Mouse (Mus musculus): ENCODE measurements around the gene Ltb. TPM values are rescaled to one million over a fixed set of nuclear protein-coding genes. Genes with fewer than 3 reads are reported as not detected.

The Ltb gene
- polyA plus RNA-seq, 1 experiment: 0.05 TPM

GRCm38 (mm10) chr17:35204494-35205379 lies 10.5 kb downstream of the Ltb start, which contains the start of gene Lta:
Lta (minus strand) TSS chr17:35205351.
- Histone ChIP-seq H3K36me3 (ENCODE audit: control insufficient read depth, insufficient read depth) (no peaks in the 10 kb centered on the region), H3ac (ENCODE audit: control insufficient read depth, insufficient read length) (no peak within 1 kb of the TSS), H3K4me3 (no peak within 1 kb of the TSS), H3K79me2 (ENCODE audit: control insufficient read depth, insufficient read depth) (no peaks in the 10 kb centered on the region), H3K4me2 (ENCODE audit: low read depth) (no peak within 1 kb of the TSS), H3K27me3 (ENCODE audit: control insufficient read depth, insufficient read depth, insufficient read length) (no peaks in the 10 kb centered on the region)
- TF ChIP-seq MAX (IDR thresholded peaks at IDR 0.05; ENCODE audit: low read depth) (no peak), TCF3 (IDR thresholded peaks at IDR 0.05; ENCODE audit: insufficient read length, low read depth) (no peak), SRF (IDR thresholded peaks at IDR 0.05; ENCODE audit: control insufficient read depth, insufficient read length, low read depth) (no peak), POLR2A (IDR thresholded peaks at IDR 0.05; ENCODE audit: insufficient read length, low read depth) (no peak), REST (IDR thresholded peaks at IDR 0.05; ENCODE audit: insufficient read depth, insufficient read length) (no peak), POLR2AphosphoS2 (IDR thresholded peaks at IDR 0.05; ENCODE audit: insufficient read length, low read depth) (no peak), TCF12 (IDR thresholded peaks at IDR 0.05; ENCODE audit: insufficient read depth, poor library complexity, severe bottlenecking) (no peak), E2F4 (IDR thresholded peaks at IDR 0.05; ENCODE audit: insufficient read depth) (no peak), USF1 (IDR thresholded peaks at IDR 0.05; ENCODE audit: low read depth) (no peak), CEBPB (IDR thresholded peaks at IDR 0.05; ENCODE audit: insufficient read depth, poor library complexity, severe bottlenecking) (no peak), MYOD1 (IDR thresholded peaks at IDR 0.05; ENCODE audit: control insufficient read depth in 1 of 3, insufficient read length in 2 of 3, low read depth in 2 of 3) (no peak), MYOG (IDR thresholded peaks at IDR 0.05; ENCODE audit: control insufficient read depth in 1 of 3, insufficient read depth in 1 of 3, insufficient read length in 2 of 3, low read depth in 2 of 3) (no peak)

DNA sequence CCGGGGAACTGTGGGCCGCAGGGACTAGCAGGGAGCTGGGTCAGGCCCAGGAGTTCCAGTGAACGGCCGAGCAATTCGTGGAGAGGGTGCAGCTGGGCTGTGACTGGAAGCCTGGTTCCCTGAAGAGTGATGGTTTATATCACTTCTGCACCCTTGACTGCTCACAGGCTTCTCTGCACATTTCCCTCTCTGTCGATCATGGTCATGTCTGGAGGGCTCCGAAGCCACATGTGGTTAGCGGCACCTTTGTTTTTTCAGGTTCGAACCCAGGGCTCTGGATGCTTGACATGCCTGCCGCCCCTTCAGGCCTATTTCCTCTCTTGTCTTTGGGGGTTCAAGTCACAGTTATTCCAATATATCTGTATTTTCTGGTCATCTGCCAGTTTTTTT lies 11.1 kb downstream of the Ltb start:
- H3K4me2 ChIP-seq (ENCODE audit: low read depth): no peak overlapping the region
- H3ac ChIP-seq (ENCODE audit: control insufficient read depth, insufficient read length): no peak overlapping the region
- TF ChIP-seq USF1 (IDR thresholded peaks at IDR 0.05; ENCODE audit: low read depth) (no peak), MAX (IDR thresholded peaks at IDR 0.05; ENCODE audit: low read depth) (no peak), E2F4 (IDR thresholded peaks at IDR 0.05; ENCODE audit: insufficient read depth) (no peak), TCF3 (IDR thresholded peaks at IDR 0.05; ENCODE audit: insufficient read length, low read depth) (no peak), MYOD1 (IDR thresholded peaks at IDR 0.05; ENCODE audit: control insufficient read depth in 1 of 3, insufficient read length in 2 of 3, low read depth in 2 of 3) (no peak)
- no peaks in the 10 kb centered on the region for H3K36me3 ChIP-seq (ENCODE audit: control insufficient read depth, insufficient read depth)
- no peaks in the 10 kb centered on the region for H3K27me3 ChIP-seq (ENCODE audit: control insufficient read depth, insufficient read depth, insufficient read length)
- H3K79me2 ChIP-seq (ENCODE audit: control insufficient read depth, insufficient read depth): no peaks in the 10 kb centered on the region
- H3K4me3 ChIP-seq: no peak overlapping the region

GRCm38 (mm10) chr17:35209785-35210535 lies 15.7 kb downstream of the Ltb start:
- H3K4me2 ChIP-seq (ENCODE audit: low read depth): no peak overlapping the region
- no peak overlapping the region for H3ac ChIP-seq (ENCODE audit: control insufficient read depth, insufficient read length)
- H3K4me3 ChIP-seq: no peak overlapping the region
- H3K27me3 ChIP-seq (ENCODE audit: control insufficient read depth, insufficient read depth, insufficient read length): no peaks in the 10 kb centered on the region
- H3K79me2 ChIP-seq (ENCODE audit: control insufficient read depth, insufficient read depth): no peaks in the 10 kb centered on the region
- TF ChIP-seq MYOG (IDR thresholded peaks at IDR 0.05; ENCODE audit: control insufficient read depth in 1 of 3, insufficient read depth in 1 of 3, insufficient read length in 2 of 3, low read depth in 2 of 3) (no peak), CEBPB (IDR thresholded peaks at IDR 0.05; ENCODE audit: insufficient read depth, poor library complexity, severe bottlenecking) (no peak), TCF3 (IDR thresholded peaks at IDR 0.05; ENCODE audit: insufficient read length, low read depth) (no peak), REST (IDR thresholded peaks at IDR 0.05; ENCODE audit: insufficient read depth, insufficient read length) (no peak), POLR2A (IDR thresholded peaks at IDR 0.05; ENCODE audit: insufficient read length, low read depth) (no peak), SRF (IDR thresholded peaks at IDR 0.05; ENCODE audit: control insufficient read depth, insufficient read length, low read depth) (no peak), POLR2AphosphoS2 (IDR thresholded peaks at IDR 0.05; ENCODE audit: insufficient read length, low read depth) (no peak), TCF12 (IDR thresholded peaks at IDR 0.05; ENCODE audit: insufficient read depth, poor library complexity, severe bottlenecking) (no peak), E2F4 (IDR thresholded peaks at IDR 0.05; ENCODE audit: insufficient read depth) (no peak)
- no peaks in the 10 kb centered on the region for H3K36me3 ChIP-seq (ENCODE audit: control insufficient read depth, insufficient read depth)

DNA sequence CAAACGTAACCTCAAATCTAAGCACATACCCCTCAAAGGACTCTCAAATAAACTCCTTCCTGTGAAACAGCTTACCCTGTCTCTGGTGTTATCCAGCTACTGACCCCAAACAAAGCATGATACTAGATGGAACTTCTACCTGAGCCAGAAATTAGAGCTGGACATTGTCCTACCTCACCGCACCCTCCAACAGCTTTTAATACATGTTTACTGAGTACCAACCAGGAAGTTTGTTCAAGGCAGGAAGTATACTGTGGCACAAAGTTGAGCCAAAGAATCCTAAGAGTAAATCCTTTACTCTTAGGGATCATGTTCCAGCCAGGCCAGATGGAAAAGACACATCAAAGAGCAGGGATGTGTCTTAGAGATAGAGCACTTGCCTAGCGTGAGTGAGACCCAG lies 16.4 kb downstream of the Ltb start:
- Histone ChIP-seq H3K4me3 (no peak overlapping the region), H3ac (ENCODE audit: control insufficient read depth, insufficient read length) (no peak overlapping the region), H3K27me3 (ENCODE audit: control insufficient read depth, insufficient read depth, insufficient read length) (no peaks in the 10 kb centered on the region), H3K79me2 (ENCODE audit: control insufficient read depth, insufficient read depth) (no peaks in the 10 kb centered on the region), H3K36me3 (ENCODE audit: control insufficient read depth, insufficient read depth) (no peaks in the 10 kb centered on the region), H3K4me2 (ENCODE audit: low read depth) (no peak overlapping the region)
- TF ChIP-seq MYOG (IDR thresholded peaks at IDR 0.05; ENCODE audit: control insufficient read depth in 1 of 3, insufficient read depth in 1 of 3, insufficient read length in 2 of 3, low read depth in 2 of 3) (no peak), CEBPB (IDR thresholded peaks at IDR 0.05; ENCODE audit: insufficient read depth, poor library complexity, severe bottlenecking) (no peak), REST (IDR thresholded peaks at IDR 0.05; ENCODE audit: insufficient read depth, insufficient read length) (no peak), TCF3 (IDR thresholded peaks at IDR 0.05; ENCODE audit: insufficient read length, low read depth) (no peak), SRF (IDR thresholded peaks at IDR 0.05; ENCODE audit: control insufficient read depth, insufficient read length, low read depth) (no peak), MAX (IDR thresholded peaks at IDR 0.05; ENCODE audit: low read depth) (no peak), POLR2AphosphoS2 (IDR thresholded peaks at IDR 0.05; ENCODE audit: insufficient read length, low read depth) (no peak), POLR2A (IDR thresholded peaks at IDR 0.05; ENCODE audit: insufficient read length, low read depth) (no peak), E2F4 (IDR thresholded peaks at IDR 0.05; ENCODE audit: insufficient read depth) (no peak), TCF12 (IDR thresholded peaks at IDR 0.05; ENCODE audit: insufficient read depth, poor library complexity, severe bottlenecking) (no peak), USF1 (IDR thresholded peaks at IDR 0.05; ENCODE audit: low read depth) (no peak), MYOD1 (IDR thresholded peaks at IDR 0.05; ENCODE audit: control insufficient read depth in 1 of 3, insufficient read length in 2 of 3, low read depth in 2 of 3) (no peak)
